Mouse (Mus musculus): Measurements from ENCODE around the gene Inpp5d. TPM values are rescaled to one million over a fixed set of nuclear protein-coding genes. Genes with fewer than 3 reads are reported as not detected.

Gene Inpp5d
- polyA plus RNA-seq, 1 experiment from 2014 or later = 7.9 TPM

Other genes starting within 250 kb of the Inpp5d start
- 0.18 TPM in 1 of 2 replicates, not detected in the other for gene Kcnj13, start 225.6 kb upstream of the Inpp5d start, polyA plus RNA-seq (2016; fragmentation: Nextera tagmentation; extraction: Ambion mirVana)
- gene Snorc, start 150.0 kb upstream of the Inpp5d start, polyA plus RNA-seq (2016; fragmentation: Nextera tagmentation; extraction: Ambion mirVana) = not detected in 2 replicates
- not detected in 2 replicates for gene Neu2, start 110.4 kb upstream of the Inpp5d start, polyA plus RNA-seq (2016; fragmentation: Nextera tagmentation; extraction: Ambion mirVana)
- 0.15 and 0.24 TPM in 2 replicates for gene Ngef, start 46.4 kb upstream of the Inpp5d start, polyA plus RNA-seq (2016; fragmentation: Nextera tagmentation; extraction: Ambion mirVana)
- gene Atg16l1, start 135.6 kb downstream of the Inpp5d start, polyA plus RNA-seq (2016; fragmentation: Nextera tagmentation; extraction: Ambion mirVana) = 29.8 and 30.5 TPM in 2 replicates
- gene Sag, start 183.4 kb downstream of the Inpp5d start, polyA plus RNA-seq (2016; fragmentation: Nextera tagmentation; extraction: Ambion mirVana) = 0.70 and 1.2 TPM in 2 replicates
- 24.1 TPM in 2 replicates for gene Dgkd, start 233.0 kb downstream of the Inpp5d start, polyA plus RNA-seq (2016; fragmentation: Nextera tagmentation; extraction: Ambion mirVana)